In the genomic region with DNA sequence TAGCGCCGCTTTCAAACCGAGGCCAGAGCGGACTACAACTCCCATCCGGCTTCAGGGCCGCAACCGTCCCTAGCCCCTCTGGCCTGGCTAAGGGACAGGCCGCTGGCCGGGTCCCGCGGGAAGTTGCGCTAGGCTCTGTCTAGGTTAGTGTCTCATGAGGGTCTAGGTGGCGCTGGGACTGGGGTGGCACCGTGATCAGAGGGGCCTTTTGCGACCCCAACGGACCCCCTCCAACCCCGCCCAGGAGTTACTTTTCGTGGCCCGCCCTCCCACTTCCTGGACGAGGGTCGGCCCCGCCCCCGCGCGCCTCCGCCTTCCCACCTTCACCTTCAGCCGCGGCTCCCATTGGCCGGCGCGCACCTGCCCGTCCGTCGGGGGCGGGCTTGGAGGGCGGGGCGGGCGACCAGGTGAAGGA, we compare ENCODE assay signal across 8 mouse cellular contexts. TPM values are rescaled to one million over a fixed set of nuclear protein-coding genes. Genes with fewer than 3 reads are reported as not detected.
DNase-seq lines count a peak whose midpoint lies in the region; ATAC-seq lines count a peak whose summit lies in the region.

A gene (plus strand): TSS at position 320 of the 415 bp plus-strand sequence.

- H3K4me2 ChIP-seq in embryonic facial prominence, embryonic 14.5 days (ENCODE audit: low read depth, low read length) = peak within 1 kb of the TSS; percentile 57
- H3K4me2 ChIP-seq in heart, embryonic 12.5 days = peak within 1 kb of the TSS; percentile 93
- H3K4me2 ChIP-seq in kidney, embryonic 15.5 days = peak within 1 kb of the TSS; percentile 64

- peak; percentile 78 for ATAC-seq in CD4-positive, CD25-positive, alpha-beta regulatory T cell, adult 4 months
- ATAC-seq in embryonic facial prominence, embryonic 14.5 days (ENCODE audit: low read depth) = peak; percentile 86
- peak; percentile 88 for ATAC-seq in heart, embryonic 12.5 days (ENCODE audit: insufficient number of reproducible peaks, low FRiP score)
- peak; percentile 89 for ATAC-seq in kidney, embryonic 15.5 days (replicated peaks; ENCODE audit: low FRiP score)

- H3K4me1 ChIP-seq in embryonic facial prominence, embryonic 14.5 days (ENCODE audit: control insufficient read depth, insufficient read depth, low read length) = 0 out of 2 replicates have a peak, but pooled peaks cover 4% of the 10 kb centered on the region
- H3K4me1 ChIP-seq in heart, embryonic 12.5 days (replicated peaks) = peaks cover 53% of the 10 kb centered on the region
- H3K4me1 ChIP-seq in kidney, embryonic 15.5 days = peaks cover 33% of the 10 kb centered on the region

- WGBS in embryonic facial prominence, embryonic 14.5 days = 1% methylated on average over 11 of the region's 38 CpGs
- WGBS in heart, embryonic 12.5 days = under 1% methylated on average over 37 of the region's 38 CpGs
- WGBS in kidney, embryonic 15.5 days = under 1% methylated on average over 36 of the region's 38 CpGs

- H3K4me3 ChIP-seq in embryonic facial prominence, embryonic 14.5 days (ENCODE audit: low read depth, low read length) = peak within 1 kb of the TSS; percentile 58
- H3K4me3 ChIP-seq in heart, embryonic 12.5 days = peak within 1 kb of the TSS; percentile 91
- H3K4me3 ChIP-seq in kidney, embryonic 15.5 days (replicated peaks) = peak within 1 kb of the TSS; percentile 65

- peak; percentile 63 to 65 for DNase-seq in adrenal gland, postnatal 4 days (ENCODE audit: low spot score in 2 of 2)
- DNase-seq in embryonic facial prominence, embryonic 14.5 days (ENCODE audit: low spot score) = peak; percentile 91
- peak; percentile 93 for DNase-seq in lung, postnatal 25 days (ENCODE audit: low spot score)
- peak; percentile 90 for DNase-seq in ovary, postnatal 36 days (ENCODE audit: low spot score)
- peak; percentile 94 for DNase-seq in thymus, postnatal 4 days

- H3K9ac ChIP-seq in embryonic facial prominence, embryonic 14.5 days (ENCODE audit: low read depth, low read length) = peak within 1 kb of the TSS; percentile 74
- peak within 1 kb of the TSS; percentile 88 for H3K9ac ChIP-seq in heart, embryonic 12.5 days
- H3K9ac ChIP-seq in kidney, embryonic 15.5 days = peak within 1 kb of the TSS; percentile 65

- H3K27me3 ChIP-seq in embryonic facial prominence, embryonic 14.5 days (replicated peaks; ENCODE audit: control insufficient read depth, insufficient read depth, low read length) = no peaks in the 10 kb centered on the region
- no peaks in the 10 kb centered on the region for H3K27me3 ChIP-seq in heart, embryonic 12.5 days (replicated peaks)
- H3K27me3 ChIP-seq in kidney, embryonic 15.5 days = no peaks in the 10 kb centered on the region

- peak within 1 kb of the TSS; percentile 74 for H3K27ac ChIP-seq in embryonic facial prominence, embryonic 14.5 days (replicated peaks; ENCODE audit: low read depth, low read length)
- H3K27ac ChIP-seq in heart, embryonic 12.5 days (ENCODE audit: poor library complexity, severe bottlenecking) = peak within 1 kb of the TSS; percentile 69
- peak within 1 kb of the TSS; percentile 91 for H3K27ac ChIP-seq in kidney, embryonic 15.5 days

- no peaks in the 10 kb centered on the region for H3K9me3 ChIP-seq in embryonic facial prominence, embryonic 14.5 days (ENCODE audit: control insufficient read depth, low read length)
- no peaks in the 10 kb centered on the region for H3K9me3 ChIP-seq in heart, embryonic 12.5 days (replicated peaks)
- no peaks in the 10 kb centered on the region for H3K9me3 ChIP-seq in kidney, embryonic 15.5 days (replicated peaks)

- H3K36me3 ChIP-seq in embryonic facial prominence, embryonic 14.5 days (ENCODE audit: control insufficient read depth, insufficient read depth, low read length) = peaks cover 10% of the 10 kb centered on the region; the same call in 1 of the 2 replicates
- peaks cover 12% of the 10 kb centered on the region for H3K36me3 ChIP-seq in heart, embryonic 12.5 days
- H3K36me3 ChIP-seq in kidney, embryonic 15.5 days = peaks cover 12% of the 10 kb centered on the region

RNA-seq across cellular contexts. Expression of the gene that starts here (rescaled TPM):
- under 1 TPM; 0.07 to 0.13 TPM for polyA plus RNA-seq in CD4-positive, CD25-positive, alpha-beta regulatory T cell, adult 4 months (2017; shearing (Covaris generic))
- 10 to 100 TPM; 18.4 to 20.6 TPM for total RNA-seq in adrenal gland, postnatal 4 days (2021)
- polyA plus RNA-seq in embryonic facial prominence, embryonic 14.5 days (2014; fragmentation: Nextera tagmentation; extraction: Ambion mirVana) = 1.5 and 1.6 TPM in 2 replicates
- 0.34 and 0.44 TPM in 2 replicates for polyA plus RNA-seq in heart, embryonic 12.5 days (2016; fragmentation: Nextera tagmentation; extraction: Ambion mirVana)
- 0.78 and 1.0 TPM in 2 replicates for polyA plus RNA-seq in kidney, embryonic 15.5 days (2015; fragmentation: Nextera tagmentation; extraction: Ambion mirVana)

Comparison
In these comparisons a context has a peak if more than half of its experiments do, and no peak if none do; other contexts are left out.
1. Peak in every context shown above with its lines: DNase-seq, ATAC-seq, H3K4me3 ChIP-seq and H3K27ac ChIP-seq.
2. Peak in ATAC-seq in CD4-positive, CD25-positive, alpha-beta regulatory T cell, adult 4 months; RNA of the gene not detected or under 1 TPM.
3. Peak in ATAC-seq, H3K4me3 ChIP-seq, H3K27ac ChIP-seq, H3K9ac ChIP-seq and H3K4me2 ChIP-seq in heart, embryonic 12.5 days; RNA of the gene not detected or under 1 TPM.